ENCODE assay signal across 7 mouse cellular contexts in genomic region chr1:135282536-135283286, GRCm38 (mm10). TPM values are rescaled to one million over a fixed set of nuclear protein-coding genes. Genes with fewer than 3 reads are reported as not detected.
DNase-seq lines count a peak whose midpoint lies in the region; ATAC-seq and TF ChIP-seq lines count a peak whose summit lies in the region.

No protein-coding gene starts in this region.

- H3K36me3 ChIP-seq in heart, adult 2 months (ENCODE audit: control insufficient read depth, insufficient read depth, low read length), result peaks cover 4% of the 10 kb centered on the region
- H3K36me3 ChIP-seq in midbrain, embryonic 11.5 days (ENCODE audit: control insufficient read depth, insufficient read depth, low read length), result peaks cover 5% of the 10 kb centered on the region

- H3K4me3 ChIP-seq in heart, adult 2 months, result peak overlapping the region; percentile 86
- H3K4me3 ChIP-seq in midbrain, embryonic 11.5 days (ENCODE audit: low read depth, low read length), result peak overlapping the region; percentile 78

- no peak for TF ChIP-seq CTCF in heart, adult 2 months (IDR thresholded peaks at IDR 0.05)

- peak; percentile 14 for ATAC-seq in CD4-positive, CD25-positive, alpha-beta regulatory T cell, adult 4 months
- ATAC-seq in midbrain, embryonic 11.5 days (ENCODE audit: low FRiP score), result 0 out of 2 replicates have a peak, but pooled peaks have one; percentile 2

- peak overlapping the region; percentile 94 for H3K9ac ChIP-seq in heart, adult 2 months (ENCODE audit: low read depth, low read length)
- H3K9ac ChIP-seq in midbrain, embryonic 11.5 days (ENCODE audit: low read length), result peak overlapping the region; percentile 95

- intact Hi-C loops in heart, adult 2 months (cut with DNase I), result loop anchor here (2.0 kb wide), 1 partner anchor 30 kb away; the partner anchor contains the start of gene Timm17a

- peak overlapping the region; percentile 97 for H3K27ac ChIP-seq in heart, adult 2 months
- H3K27ac ChIP-seq in midbrain, embryonic 11.5 days (ENCODE audit: low read depth, low read length), result no peak overlapping the region

- no peaks in the 10 kb centered on the region for H3K27me3 ChIP-seq in heart, adult 2 months (ENCODE audit: control insufficient read depth, insufficient read depth, low read length)
- H3K27me3 ChIP-seq in midbrain, embryonic 11.5 days (ENCODE audit: control insufficient read depth, insufficient read depth, low read length), result no peaks in the 10 kb centered on the region

- peak; percentile 83 for DNase-seq in adipocyte (ENCODE audit: low spot score)
- peak; percentile 37 to 46 for DNase-seq in heart, adult 2 months
- DNase-seq in kidney, postnatal 36 days, result peak; percentile 31 to 37
- peak; percentile 85 for DNase-seq in midbrain, embryonic 11.5 days (ENCODE audit: low spot score, missing footprints)
- DNase-seq in left cerebral cortex, adult 8-10 months (ENCODE audit: low spot score in 2 of 2), result no peak
- no peak for DNase-seq in thymus, postnatal 14 days

- TF ChIP-seq POLR2A in heart, adult 2 months (IDR thresholded peaks at IDR 0.05; ENCODE audit: insufficient read depth, low read depth, low read length), result no peak

- H3K9me3 ChIP-seq in midbrain, embryonic 11.5 days (ENCODE audit: control insufficient read depth, low read length), result no peaks in the 10 kb centered on the region

- peak overlapping the region; percentile 82 for H3K4me2 ChIP-seq in midbrain, embryonic 11.5 days

- H3K4me1 ChIP-seq in heart, adult 2 months (ENCODE audit: control insufficient read depth, insufficient read depth, low read length), result peaks cover 8% of the 10 kb centered on the region
- peaks cover 6% of the 10 kb centered on the region; the same call in 1 of the 2 replicates for H3K4me1 ChIP-seq in midbrain, embryonic 11.5 days (ENCODE audit: control insufficient read depth, insufficient read depth, low read length)

- WGBS in heart, adult 2 months, result 14% methylated on average over 13 of the region's 13 CpGs
- 40% methylated on average over 13 of the region's 13 CpGs for WGBS in midbrain, embryonic 11.5 days

- H3K79me2 ChIP-seq in heart, adult 2 months (replicated peaks; ENCODE audit: control insufficient read depth, insufficient read depth, low read length), result no peaks in the 10 kb centered on the region

- TF ChIP-seq EP300 in heart, adult 2 months (IDR thresholded peaks at IDR 0.05; ENCODE audit: insufficient read depth, low read depth, low read length), result no peak

RNA-seq across cellular contexts. Expression of gene Rnpep, which starts 1.2 kb away (rescaled TPM):
- 10 to 100 TPM; 34.5 to 45.6 TPM for polyA plus RNA-seq in CD4-positive, CD25-positive, alpha-beta regulatory T cell, adult 4 months (2017; shearing (Covaris generic))
- total RNA-seq in heart, adult 2 months (2021), result 10 to 100 TPM; 20.0 to 22.6 TPM
- 14.0 and 14.4 TPM in 2 replicates for polyA plus RNA-seq in heart, adult 2 months (2012; rRNA removed)
- 95.8 and 96.2 TPM in 2 replicates for polyA plus RNA-seq in midbrain, embryonic 11.5 days (2014; fragmentation: Nextera tagmentation; extraction: Ambion mirVana)
- 10 to 100 TPM; 47.8 to 53.4 (median 49.7) TPM for total RNA-seq in left cerebral cortex, adult 8-10 months (2022)

RNA-seq across cellular contexts. Expression of gene Elf3, which starts 24.3 kb away (rescaled TPM):
- not detected for polyA plus RNA-seq in CD4-positive, CD25-positive, alpha-beta regulatory T cell, adult 4 months (2017; shearing (Covaris generic))
- not detected for total RNA-seq in heart, adult 2 months (2021)
- polyA plus RNA-seq in heart, adult 2 months (2012; rRNA removed), result 2.0 TPM in 1 of 2 replicates, not detected in the other
- 0.21 and 0.42 TPM in 2 replicates for polyA plus RNA-seq in midbrain, embryonic 11.5 days (2014; fragmentation: Nextera tagmentation; extraction: Ambion mirVana)
- total RNA-seq in left cerebral cortex, adult 8-10 months (2022), result under 1 TPM in 2 of 4 experiments, not detected in 2; 0.19 to 0.20 TPM

RNA-seq across cellular contexts. Expression of gene Timm17a, which starts 30.9 kb away (rescaled TPM):
- 100 to 1,000 TPM; 197 to 215 TPM for polyA plus RNA-seq in CD4-positive, CD25-positive, alpha-beta regulatory T cell, adult 4 months (2017; shearing (Covaris generic))
- 100 to 1,000 TPM; 325 to 370 TPM for total RNA-seq in heart, adult 2 months (2021)
- 185 and 239 TPM in 2 replicates for polyA plus RNA-seq in heart, adult 2 months (2012; rRNA removed)
- polyA plus RNA-seq in midbrain, embryonic 11.5 days (2014; fragmentation: Nextera tagmentation; extraction: Ambion mirVana), result 177 and 180 TPM in 2 replicates
- 100 to 1,000 TPM; 171 to 192 (median 176) TPM for total RNA-seq in left cerebral cortex, adult 8-10 months (2022)

RNA-seq across cellular contexts. Expression of gene Lmod1, which starts 41.9 kb away (rescaled TPM):
- polyA plus RNA-seq in CD4-positive, CD25-positive, alpha-beta regulatory T cell, adult 4 months (2017; shearing (Covaris generic)), result under 1 TPM in 1 of 2 experiments, not detected in 1; 0.15 TPM
- 1 to 10 TPM; 3.7 to 4.7 TPM for total RNA-seq in heart, adult 2 months (2021)
- 4.8 and 6.4 TPM in 2 replicates for polyA plus RNA-seq in heart, adult 2 months (2012; rRNA removed)
- 0.39 and 0.81 TPM in 2 replicates for polyA plus RNA-seq in midbrain, embryonic 11.5 days (2014; fragmentation: Nextera tagmentation; extraction: Ambion mirVana)
- under 1 TPM; 0.38 to 0.91 (median 0.77) TPM for total RNA-seq in left cerebral cortex, adult 8-10 months (2022)

Comparison
In these comparisons a context has a peak if more than half of its experiments do, and no peak if none do; other contexts are left out.
1. DNase-seq: peak in adipocyte (single experiment), heart, adult 2 months (2 of 2), kidney, postnatal 36 days (2 of 2) and midbrain, embryonic 11.5 days (single experiment); none in left cerebral cortex, adult 8-10 months (0 of 2) and thymus, postnatal 14 days (single experiment).